Mouse (Mus musculus): Measurements from ENCODE around the gene Eif4a2.

GRCm38 (mm10) chr16:23145211-23145610, 38.0 kb downstream of the Eif4a2 start:
- TF ChIP-seq CTCF (IDR thresholded peaks at IDR 0.05; ENCODE audit: low read depth) (no peak), EP300 (IDR thresholded peaks at IDR 0.05; ENCODE audit: low read depth) (no peak)

Data from liver, postnatal 0 days (tissue).